Mouse (Mus musculus) olfactory bulb, adult 2 months (tissue): ENCODE measurements around the gene Morn1. TPM values are rescaled to one million over a fixed set of nuclear protein-coding genes. Genes with fewer than 3 reads are reported as not detected.

Experiments used
- H3K27ac ChIP-seq: fragments of 200-500 bp; 2 replicates; pipeline ENCODE4 v1.5.1; 2012; ENCODE audit warnings: low read depth, low read length; ENCODE audit not compliant: insufficient read depth
- H3K4me1 ChIP-seq: fragments of 200-500 bp; 2 replicates; pipeline ENCODE4 v1.6.1; 2012; ENCODE audit warnings: low read length; ENCODE audit not compliant: control insufficient read depth, insufficient read depth
- H3K4me3 ChIP-seq: fragments of 200-500 bp; 2 replicates; pipeline ENCODE4 v1.5.1; 2012; ENCODE audit warnings: mild to moderate bottlenecking, low read depth, low read length, moderate library complexity; ENCODE audit not compliant: insufficient read depth
- CTCF ChIP-seq: fragments of 200-500 bp; IDR thresholded peaks from 2 replicates; pipeline ENCODE4 v1.5.1; 2012; ENCODE audit warnings: low read depth, mild to moderate bottlenecking, low read length, moderate library complexity; ENCODE audit not compliant: insufficient read depth
- POLR2A ChIP-seq: fragments of 200-500 bp; IDR thresholded peaks from 2 replicates; pipeline ENCODE4 v1.6.1; 2012; ENCODE audit warnings: mild to moderate bottlenecking, low read depth, low read length, moderate library complexity; ENCODE audit not compliant: insufficient read depth
- WGBS: fragments of 180-500 bp; shearing (Covaris S2); methylation state at CpG from one replicate; pipeline ENCODE4 v1.1.7; 2018; 5-methylcytosine and 5-hydroxymethylcytosine counted together
- polyA plus RNA-seq: library from polyadenylated mRNA; stranded (reverse); fragments of >200 nt; gene quantifications from 2 replicates; pipeline ENCODE4 v1.2.4, GENCODE M21; 2012; ENCODE audit warnings: low replicate concordance; ENCODE audit not compliant: missing spikeins, insufficient read depth, insufficient read length

Morn1 gene
- polyA plus RNA-seq, 1 experiment, result not detected

DNA sequence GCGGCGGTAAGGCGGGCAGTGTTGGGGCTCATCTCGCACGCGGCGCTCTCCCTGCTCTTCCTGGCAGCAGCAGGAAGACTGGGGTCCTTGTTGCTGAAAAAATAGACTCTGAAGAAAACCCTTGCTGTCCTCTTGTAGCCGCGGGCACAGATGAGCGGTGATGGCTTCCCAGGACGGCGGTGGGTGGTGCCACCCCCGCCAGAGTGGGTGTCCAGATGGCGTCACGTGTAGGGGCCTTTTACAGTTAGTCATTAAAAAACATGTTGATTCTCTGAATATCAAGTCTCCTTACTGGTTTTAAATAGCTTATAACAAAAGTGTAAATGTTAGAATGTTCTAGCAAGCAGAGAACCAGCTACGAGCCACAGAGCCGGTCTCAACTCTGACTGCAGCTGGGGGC lies 70.4 kb downstream of the Morn1 start:
- H3K4me3 ChIP-seq, result no peak overlapping the region
- 67% methylated on average over 17 of the region's 17 CpGs for WGBS
- no peak overlapping the region for H3K27ac ChIP-seq
- peaks cover 61% of the 10 kb centered on the region for H3K4me1 ChIP-seq
- TF ChIP-seq CTCF, result no peak
- no peak for TF ChIP-seq POLR2A

- H3K4me1 ChIP-seq, result peaks cover 58% of the 10 kb centered on the region
- no peak overlapping the region for H3K4me3 ChIP-seq
- H3K27ac ChIP-seq, result no peak overlapping the region
- 80% methylated on average over 27 of the region's 27 CpGs for WGBS
- TF ChIP-seq POLR2A (no peak), CTCF (no peak)
These were observed 71.6 kb downstream of the Morn1 start for GRCm38 (mm10) chr4:155157871-155158542.

GRCm38 (mm10) chr4:155158543-155158917 lies 72.2 kb downstream of the Morn1 start:
- Histone ChIP-seq H3K4me1 (peaks cover 62% of the 10 kb centered on the region), H3K4me3 (no peak overlapping the region), H3K27ac (no peak overlapping the region)
- TF ChIP-seq CTCF (no peak), POLR2A (no peak)
- 59% methylated on average over 8 of the region's 8 CpGs for WGBS

DNA sequence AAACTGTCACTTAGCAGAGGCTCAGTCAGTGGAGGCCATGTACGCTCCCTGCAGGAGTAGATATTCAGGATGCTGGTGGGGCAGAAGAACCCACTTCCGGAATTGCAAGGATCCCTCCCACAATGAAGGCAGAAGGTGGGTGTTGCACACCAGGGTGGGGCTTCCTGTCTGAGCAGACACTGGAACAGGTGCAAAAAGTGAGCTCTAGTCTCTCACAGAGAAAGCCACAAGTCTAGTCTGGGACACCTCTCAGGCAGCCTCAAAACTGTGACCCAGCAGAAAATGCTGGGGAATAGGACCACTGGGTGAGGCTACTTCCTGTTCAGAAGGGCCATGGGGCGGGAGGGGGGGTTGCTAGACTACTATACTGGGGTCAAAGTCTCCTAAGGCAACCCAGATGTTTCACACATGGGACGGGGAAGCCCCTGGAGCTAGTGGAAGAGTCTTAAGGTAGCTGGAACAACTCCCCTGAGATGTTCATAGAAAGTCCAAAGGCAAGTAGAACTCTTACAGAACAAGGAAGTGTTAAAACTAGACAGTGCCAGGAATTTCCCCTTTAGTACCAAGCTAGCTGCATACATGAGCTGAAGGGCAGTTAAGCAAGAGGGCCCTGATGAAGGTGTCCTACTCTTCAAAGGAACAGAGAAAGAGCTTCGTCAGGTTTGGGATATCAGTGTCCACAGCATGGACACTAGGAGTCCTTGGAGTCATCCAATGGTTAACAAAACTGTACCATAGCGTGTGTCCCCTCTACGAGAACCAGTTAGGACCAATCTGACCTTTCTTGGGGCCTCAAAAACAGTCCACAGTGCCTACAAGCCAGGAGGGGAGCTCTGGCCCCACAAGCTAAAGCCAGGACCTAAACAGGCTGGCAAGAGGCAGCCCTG lies 76.3 kb downstream of the Morn1 start:
- 64% methylated on average over 7 of the region's 7 CpGs for whole genome bisulfite sequencing
- Histone ChIP-seq H3K27ac (no peak overlapping the region), H3K4me3 (no peak overlapping the region), H3K4me1 (peaks cover 64% of the 10 kb centered on the region)
- no peak for TF ChIP-seq POLR2A
- no peak for TF ChIP-seq CTCF

GRCm38 (mm10) chr4:155163320-155163651 lies 76.9 kb downstream of the Morn1 start:
- Histone ChIP-seq H3K4me3 (no peak overlapping the region), H3K4me1 (peaks cover 59% of the 10 kb centered on the region), H3K27ac (no peak overlapping the region)
- TF ChIP-seq CTCF, result no peak
- 52% methylated on average over 4 of the region's 4 CpGs for WGBS

- no peak overlapping the region for H3K4me3 ChIP-seq
- peaks cover 56% of the 10 kb centered on the region for H3K4me1 ChIP-seq
- TF ChIP-seq POLR2A (no peak), CTCF (no peak)
- WGBS, result 36% methylated on average over 8 of the region's 8 CpGs
- H3K27ac ChIP-seq, result no peak overlapping the region
These were observed 77.3 kb downstream of the Morn1 start for GRCm38 (mm10) chr4:155163685-155164084.

DNA sequence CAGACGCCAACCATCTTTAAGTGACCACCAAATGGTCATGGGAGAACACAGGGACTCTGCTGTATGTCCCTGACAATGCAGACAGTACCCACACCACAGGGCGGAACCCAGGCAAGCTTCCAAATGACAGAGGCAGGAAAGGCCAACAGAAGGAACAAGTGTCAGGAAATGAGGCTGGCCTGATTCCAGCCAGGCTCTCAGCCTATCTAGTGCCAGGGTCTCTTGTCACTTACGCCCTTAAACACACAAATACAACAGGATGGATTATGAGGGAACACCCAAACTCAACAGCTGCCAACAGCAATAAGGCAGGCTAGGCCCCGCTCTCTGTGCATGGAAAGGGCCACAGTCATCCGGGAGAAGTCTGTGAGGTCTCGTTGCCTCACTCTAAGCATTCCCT lies 78.2 kb downstream of the Morn1 start:
- H3K27ac ChIP-seq, result no peak overlapping the region
- TF ChIP-seq POLR2A, result no peak
- no peak for TF ChIP-seq CTCF
- 42% methylated on average over 6 of the region's 6 CpGs for WGBS
- H3K4me1 ChIP-seq, result peaks cover 53% of the 10 kb centered on the region
- no peak overlapping the region for H3K4me3 ChIP-seq

DNA sequence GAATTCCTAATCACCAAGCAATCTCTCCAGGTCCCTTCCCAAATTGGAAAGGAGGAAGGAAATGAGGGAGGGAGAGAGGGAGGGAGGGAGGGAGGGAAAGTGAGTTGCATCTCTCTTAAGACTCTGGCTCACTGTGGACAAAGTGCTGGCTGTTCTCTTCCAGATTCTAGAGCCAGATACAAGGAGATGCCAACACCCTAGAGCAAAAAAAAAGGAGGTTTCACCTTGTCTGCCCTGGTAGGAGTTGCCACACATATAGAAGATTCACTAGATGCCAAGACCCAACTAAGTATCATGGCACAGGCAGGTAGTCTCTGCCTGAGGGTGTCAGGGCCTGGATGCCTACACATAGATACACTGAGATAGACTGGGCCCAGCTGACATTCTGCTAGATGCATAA lies 79.5 kb downstream of the Morn1 start:
- TF ChIP-seq POLR2A, result no peak
- no peak for TF ChIP-seq CTCF
- peaks cover 49% of the 10 kb centered on the region for H3K4me1 ChIP-seq
- no peak overlapping the region for H3K27ac ChIP-seq
- H3K4me3 ChIP-seq, result no peak overlapping the region

DNA sequence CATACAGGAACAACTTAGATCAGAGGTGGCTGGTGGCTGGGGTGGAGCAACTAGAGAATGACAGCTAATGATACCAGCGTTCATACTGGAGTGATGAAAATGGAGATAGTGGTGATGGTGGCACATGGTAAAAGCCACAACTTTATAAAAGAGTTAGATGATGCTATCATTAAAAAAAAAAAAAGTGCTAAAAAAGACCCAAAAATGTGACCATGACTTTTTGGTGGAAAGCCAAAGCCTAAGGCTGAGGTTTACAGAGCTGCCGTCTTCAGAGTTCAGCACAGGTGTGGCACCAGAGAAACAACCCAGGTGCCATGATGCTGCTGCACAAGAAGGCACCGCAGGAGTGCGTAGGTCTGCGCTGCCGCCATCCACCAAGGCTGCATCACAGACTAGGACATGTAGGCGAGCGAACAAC lies 82.5 kb downstream of the Morn1 start:
- WGBS, result 72% methylated on average over 8 of the region's 8 CpGs
- TF ChIP-seq CTCF (no peak), POLR2A (no peak)
- Histone ChIP-seq H3K4me1 (peaks cover 55% of the 10 kb centered on the region), H3K27ac (no peak overlapping the region), H3K4me3 (no peak overlapping the region)
